Mouse (Mus musculus) layer of hippocampus, postnatal 25 days (tissue): ENCODE measurements around the gene Gm42420. TPM values are rescaled to one million over a fixed set of nuclear protein-coding genes. Genes with fewer than 3 reads are reported as not detected.

Experiments used
- total RNA-seq, 2 experiments: library from RNA; stranded (reverse); gene quantifications; 2 replicates each; pipeline ENCODE4 v1.2.3; 2021

Gm42420 gene
- total RNA-seq, 2 experiments from 2014 or later: not detected

Other genes starting within 250 kb of the Gm42420 start
- gene Slc37a3, start 208.1 kb upstream of the Gm42420 start, total RNA-seq: 10 to 100 TPM; 74.1 to 76.8 TPM
- not detected for gene Rab19, start 204.6 kb upstream of the Gm42420 start, total RNA-seq
- 100 to 1,000 TPM; 131 to 144 TPM for gene Mkrn1, start 165.3 kb upstream of the Gm42420 start, total RNA-seq
- gene Dennd2a, start 27.9 kb upstream of the Gm42420 start, total RNA-seq: 10 to 100 TPM; 32.6 to 33.7 TPM
- gene Adck2, start 11.9 kb upstream of the Gm42420 start, total RNA-seq: 10 to 100 TPM; 30.1 to 32.8 TPM
- 100 to 1,000 TPM; 176 to 196 TPM for gene Ndufb2, start 6.8 kb downstream of the Gm42420 start, total RNA-seq
- gene Braf, start 139.7 kb downstream of the Gm42420 start, total RNA-seq: 100 to 1,000 TPM; 107 to 121 TPM
- gene Mrps33, start 225.2 kb downstream of the Gm42420 start, total RNA-seq: 100 to 1,000 TPM; 104 to 115 TPM